Mouse (Mus musculus): ENCODE measurements around the gene Cadps2.
A peak's percentile ranks its signal among the peaks of the same experiment; 100 is the strongest.

Cadps2 gene

DNA sequence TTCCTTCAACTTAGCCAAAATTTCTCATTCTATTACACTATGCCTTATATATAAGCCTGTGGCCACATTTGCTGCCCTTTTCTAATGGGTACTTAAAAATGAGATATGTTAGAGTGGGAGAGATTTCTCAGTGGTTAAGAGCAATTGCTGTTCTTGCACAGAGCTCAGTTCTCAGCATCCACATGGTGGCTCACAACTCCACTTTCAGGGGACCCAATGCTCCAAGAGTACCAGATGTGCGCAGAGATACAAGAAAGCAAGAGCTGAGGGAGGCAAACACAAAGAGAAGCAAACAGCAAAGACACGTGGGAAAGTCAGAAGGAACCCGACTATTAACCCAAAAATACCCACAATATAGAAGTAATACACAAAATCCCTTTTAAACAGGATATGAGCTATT, 77.0 kb downstream of the Cadps2 start:
- DNase-seq (ENCODE audit: extremely low spot score) = no peak

DNA sequence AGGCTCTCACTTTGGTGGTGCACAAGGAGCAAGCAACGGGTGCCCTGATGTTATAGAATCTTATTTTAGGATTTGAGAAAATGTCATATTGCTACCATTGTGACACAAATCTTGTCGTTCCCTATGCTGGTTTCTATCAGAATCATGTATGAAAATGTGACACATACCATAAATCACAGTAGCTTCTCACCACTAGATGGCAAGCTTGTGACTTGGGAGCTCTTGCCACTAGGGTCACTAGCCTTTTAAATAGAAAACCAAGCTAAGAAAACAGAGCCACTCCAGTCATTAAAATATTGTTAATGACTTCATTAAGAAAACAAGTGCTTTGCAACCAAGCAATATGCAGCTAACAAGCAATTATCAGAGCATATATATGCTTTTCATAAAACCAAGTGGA, 81.0 kb downstream of the Cadps2 start:
- no peak for DNase-seq (ENCODE audit: extremely low spot score)

DNA sequence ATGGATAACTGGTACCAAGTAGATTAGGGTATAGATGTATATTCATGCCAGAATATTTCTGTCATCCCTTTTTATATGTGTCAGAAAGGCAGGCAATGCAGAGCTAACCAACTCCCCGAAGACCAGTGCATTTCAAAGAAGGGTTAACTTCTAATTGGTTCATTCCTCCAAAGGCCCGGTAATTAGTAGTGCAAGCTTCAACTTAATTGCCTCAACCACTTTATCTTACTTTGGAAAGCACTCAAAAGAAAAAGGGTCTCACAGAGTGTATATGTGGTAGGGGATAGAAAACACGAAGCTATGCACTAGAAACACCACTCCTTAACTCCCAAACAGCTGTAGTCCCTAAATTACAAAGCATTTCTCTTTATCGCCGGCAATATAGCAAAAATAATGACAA, 90.4 kb downstream of the Cadps2 start:
- no peak for DNase-seq (ENCODE audit: extremely low spot score)

DNA sequence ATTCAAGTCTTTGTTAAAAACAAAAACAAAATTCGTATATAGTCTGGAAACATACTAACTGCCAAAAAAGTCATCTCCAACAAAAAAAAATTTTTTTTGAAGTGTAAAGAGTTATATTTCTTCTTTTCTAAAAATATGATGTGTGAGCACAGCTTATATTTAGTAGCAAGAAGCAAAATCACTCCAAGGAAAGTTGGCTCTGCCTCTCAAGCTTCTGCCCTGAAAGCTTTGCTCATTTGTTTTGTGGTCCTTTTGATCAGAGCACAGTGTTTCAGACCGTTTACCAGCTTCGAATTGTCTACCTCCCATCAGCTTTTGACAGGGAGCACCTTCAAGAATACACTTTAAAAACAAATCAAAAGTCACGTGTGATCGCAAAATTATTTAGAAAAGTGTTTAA, 99.2 kb downstream of the Cadps2 start:
- DNase-seq (ENCODE audit: extremely low spot score) = no peak

DNA sequence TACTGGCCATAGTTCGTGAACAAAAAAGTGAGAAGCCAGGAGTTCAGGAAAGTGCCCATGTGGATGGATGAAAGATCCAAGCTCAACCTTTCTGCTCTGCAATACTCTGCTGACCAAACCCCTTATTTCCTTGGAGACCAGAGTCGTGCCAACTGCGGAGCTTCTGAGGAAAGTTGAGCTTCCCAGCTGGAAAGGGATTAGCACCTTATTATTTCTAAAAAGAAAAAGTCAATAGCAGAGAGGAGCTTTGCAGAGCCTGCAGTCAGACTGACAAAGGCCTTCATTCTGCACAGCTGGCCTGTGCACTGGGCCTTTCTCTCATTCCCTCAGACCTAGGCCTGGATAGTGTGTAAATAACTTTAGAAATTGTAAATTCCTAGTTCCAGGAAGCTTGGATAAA, 106.5 kb downstream of the Cadps2 start:
- no peak for DNase-seq (ENCODE audit: extremely low spot score)

DNA sequence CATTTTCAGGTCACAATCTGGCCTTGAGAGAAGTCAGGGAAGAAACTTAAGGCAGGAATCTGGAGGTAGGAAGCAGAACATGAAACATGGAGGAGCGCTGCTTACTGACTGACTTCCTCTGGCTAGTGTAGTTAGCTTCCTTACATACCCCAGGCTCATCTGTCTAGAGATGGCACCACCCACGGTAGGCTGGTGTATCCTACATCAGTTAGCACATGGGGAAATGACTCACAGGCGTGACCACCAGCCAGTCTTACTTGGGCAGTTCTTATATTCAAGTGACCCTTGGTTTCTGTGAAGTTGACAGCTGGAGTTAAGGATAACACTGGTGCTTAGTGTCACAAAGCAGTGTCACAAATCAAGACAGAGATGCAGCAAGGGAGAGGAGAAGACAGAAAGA, 110.6 kb downstream of the Cadps2 start:
- no peak for DNase-seq (ENCODE audit: extremely low spot score)

DNA sequence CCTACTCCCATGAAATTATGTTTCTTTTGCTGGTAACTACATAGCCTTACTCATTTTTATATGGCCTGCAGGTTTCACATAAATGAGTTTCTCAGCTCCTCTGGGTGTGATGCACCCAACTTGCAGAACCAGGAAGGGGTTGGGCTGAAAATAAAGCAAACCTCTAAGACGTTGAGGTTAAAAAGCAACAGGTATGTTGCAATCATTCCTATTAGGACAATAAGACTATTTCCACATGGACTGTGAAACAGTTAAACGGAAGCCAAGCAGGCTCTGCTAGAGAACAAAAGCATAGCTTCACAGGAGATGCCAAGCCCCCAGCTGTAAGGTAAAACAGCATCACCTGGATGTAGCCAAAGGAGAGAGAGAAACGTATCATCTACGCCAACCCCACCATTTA, 115.5 kb downstream of the Cadps2 start:
- no peak for DNase-seq (ENCODE audit: extremely low spot score)

DNA sequence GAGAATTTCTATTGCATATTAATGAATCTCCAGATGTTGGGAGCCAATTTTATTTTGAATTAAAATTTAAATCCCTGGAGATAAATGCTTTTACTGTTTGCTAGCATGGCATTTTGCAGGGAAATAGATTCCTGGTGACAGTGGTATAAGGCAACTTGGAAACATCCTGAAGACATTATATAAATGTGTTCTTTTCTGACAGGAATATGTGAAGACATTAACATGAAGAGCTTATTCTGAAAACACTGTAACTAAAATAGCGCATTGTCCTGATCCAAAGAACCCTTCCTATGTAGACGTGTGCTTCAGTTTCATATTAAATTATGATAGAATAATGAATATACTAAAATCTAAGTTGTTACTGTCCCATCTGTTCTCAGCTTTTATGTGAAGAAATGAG, 118.8 kb downstream of the Cadps2 start:
- no peak for DNase-seq (ENCODE audit: extremely low spot score)

DNA sequence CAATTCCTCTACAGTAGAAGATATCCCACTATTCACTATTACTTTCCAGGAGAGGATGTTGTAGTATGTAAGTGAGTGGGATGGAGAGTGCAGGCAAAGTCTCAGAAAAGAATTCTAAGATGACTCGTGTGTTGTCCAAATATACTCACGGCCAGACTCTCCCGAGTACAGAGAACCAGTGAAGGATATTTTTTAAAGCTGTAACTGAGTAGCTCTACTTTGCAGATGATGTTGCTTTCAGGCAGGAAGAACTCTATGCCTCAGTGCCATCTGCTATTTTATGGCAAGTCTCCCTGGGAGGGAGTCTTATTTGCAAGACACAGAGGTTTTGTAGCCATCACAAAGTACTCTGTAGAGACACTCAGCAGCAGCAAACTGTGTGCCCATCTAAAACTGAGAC, 131.7 kb downstream of the Cadps2 start:
- no peak for DNase-seq (ENCODE audit: extremely low spot score)

DNA sequence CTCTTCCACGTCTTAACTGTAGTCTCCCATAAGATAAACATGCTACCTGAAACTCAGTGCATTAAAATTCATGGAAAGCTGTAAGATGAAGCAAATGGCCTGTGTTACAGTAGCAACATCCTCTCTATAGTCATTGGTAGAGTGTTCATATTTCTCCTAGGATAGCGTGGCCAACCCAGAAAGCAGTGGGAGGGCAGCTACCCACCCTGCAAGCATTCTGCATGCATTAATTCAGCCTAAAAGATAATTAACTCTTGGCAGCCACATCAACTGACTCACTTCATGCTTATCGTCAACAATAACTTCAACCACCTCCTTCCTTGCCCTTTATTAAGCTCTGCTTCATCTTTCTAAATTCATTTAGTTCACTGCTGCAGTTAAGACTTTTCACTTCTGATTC, 138.3 kb downstream of the Cadps2 start:
- DNase-seq (ENCODE audit: extremely low spot score) = no peak

DNA sequence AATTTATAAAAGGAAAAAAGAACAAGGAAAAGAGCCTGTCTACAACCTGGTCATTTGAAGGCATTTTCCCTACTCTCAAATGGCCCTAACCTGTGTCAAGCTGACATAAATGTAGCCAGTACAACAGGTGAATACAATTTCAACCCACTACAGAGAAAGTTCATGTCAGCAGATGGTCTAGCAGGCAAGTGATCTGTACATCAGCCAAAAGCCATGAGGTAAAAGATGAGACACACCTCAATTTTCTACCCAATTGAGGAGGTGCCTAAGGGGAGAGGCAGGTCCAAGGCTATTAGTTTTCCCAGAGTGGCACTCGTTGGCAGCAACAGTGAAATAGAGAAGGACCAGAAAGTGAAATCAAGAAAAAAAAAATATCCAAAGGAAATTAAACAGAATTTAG, 161.0 kb downstream of the Cadps2 start:
- DNase-seq (ENCODE audit: extremely low spot score) = no peak

DNA sequence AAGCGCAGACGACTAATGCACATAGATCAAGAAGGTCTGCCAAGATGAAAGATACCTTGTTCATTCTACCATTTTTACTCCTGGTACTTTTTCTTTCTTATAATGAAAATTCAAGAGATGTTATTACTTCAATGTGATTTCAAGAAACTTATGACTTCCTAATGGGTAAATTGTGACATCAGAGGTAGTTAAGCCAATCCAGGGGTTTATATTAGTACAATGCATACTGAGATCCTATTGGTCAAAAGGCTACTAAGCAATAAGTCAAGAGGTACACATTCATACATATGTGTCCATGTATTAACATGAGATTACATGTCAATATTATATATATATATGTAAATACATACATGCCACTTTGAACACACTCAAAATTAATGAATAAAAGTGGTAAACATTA, 184.2 kb downstream of the Cadps2 start, which contains the start of gene Rnf148:
Rnf148 (minus strand) TSS at position 101 of the 400 bp plus-strand sequence.
- DNase-seq (ENCODE audit: extremely low spot score) = no peak

DNA sequence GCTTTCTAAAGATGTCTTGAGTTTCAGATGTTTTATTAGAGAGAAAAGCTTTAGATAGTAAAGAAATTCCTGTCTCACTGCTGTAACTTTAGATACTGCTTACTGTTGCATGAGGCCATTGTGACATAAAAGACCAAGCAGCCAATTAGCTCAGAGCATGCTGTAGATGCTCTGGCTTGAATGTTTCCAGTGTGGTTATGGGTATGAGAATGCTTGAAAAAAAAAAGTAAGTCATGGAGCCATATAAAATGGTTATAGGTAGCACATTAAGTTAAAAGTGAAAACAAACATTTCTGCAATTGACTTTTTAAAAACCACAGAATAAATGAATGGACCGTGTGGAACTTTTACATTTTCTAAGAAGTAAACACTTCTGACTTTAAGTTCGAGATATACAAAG, 189.0 kb downstream of the Cadps2 start, which contains the start of gene Rnf133:
Rnf133 (minus strand) TSS at position 101 of the 400 bp plus-strand sequence.
- DNase-seq (ENCODE audit: extremely low spot score) = no peak

DNA sequence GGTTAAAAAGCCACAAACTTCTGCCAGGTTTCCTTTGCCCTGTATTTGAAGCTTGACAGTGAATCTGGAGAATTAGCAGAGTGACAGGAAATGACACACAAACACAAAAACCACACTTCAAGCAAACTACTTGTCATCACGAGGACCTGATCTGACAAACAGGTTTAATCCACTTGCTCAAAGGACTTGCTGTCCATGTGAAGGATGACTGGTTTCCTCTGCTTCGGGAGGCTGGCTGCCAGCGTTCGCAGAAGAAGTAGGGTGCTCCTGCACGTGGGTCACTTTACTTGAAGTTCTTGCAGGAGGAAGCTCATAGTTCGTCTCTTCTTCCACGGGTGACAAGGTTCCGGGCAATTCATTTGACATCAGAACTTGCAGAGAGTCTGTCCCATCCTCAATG, 190.5 kb downstream of the Cadps2 start:
- DNase-seq (ENCODE audit: extremely low spot score) = no peak

DNA sequence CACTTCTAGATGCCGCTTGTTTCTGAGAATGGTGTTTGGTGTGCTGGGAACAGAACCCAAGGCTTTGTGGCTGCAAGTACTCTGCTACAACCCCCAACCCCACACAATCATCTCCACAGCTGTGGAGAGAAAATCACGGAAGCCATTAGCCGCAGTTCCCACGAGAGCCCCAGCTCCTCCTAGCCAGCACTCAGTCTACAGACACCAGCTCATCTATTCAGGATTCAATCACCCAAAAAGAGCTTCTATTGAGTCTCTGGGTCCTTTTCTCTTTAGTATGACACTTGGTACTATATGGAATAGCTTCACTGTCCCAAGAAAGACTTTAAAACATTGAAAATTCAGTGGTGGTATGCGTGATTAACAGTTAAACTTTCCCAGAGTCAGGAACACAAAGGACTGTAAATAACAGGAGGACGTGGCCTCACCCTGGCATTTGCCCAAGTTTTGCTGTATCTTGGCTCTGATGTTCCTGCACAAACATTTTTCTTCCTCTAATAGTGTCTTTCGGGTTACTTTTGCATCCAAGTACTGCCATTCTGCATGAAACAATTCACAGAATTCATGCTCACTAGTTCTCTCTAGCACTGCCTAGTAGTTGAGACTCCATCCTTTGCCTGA, 191.5 kb downstream of the Cadps2 start:
- DNase-seq (ENCODE audit: extremely low spot score) = no peak

DNA sequence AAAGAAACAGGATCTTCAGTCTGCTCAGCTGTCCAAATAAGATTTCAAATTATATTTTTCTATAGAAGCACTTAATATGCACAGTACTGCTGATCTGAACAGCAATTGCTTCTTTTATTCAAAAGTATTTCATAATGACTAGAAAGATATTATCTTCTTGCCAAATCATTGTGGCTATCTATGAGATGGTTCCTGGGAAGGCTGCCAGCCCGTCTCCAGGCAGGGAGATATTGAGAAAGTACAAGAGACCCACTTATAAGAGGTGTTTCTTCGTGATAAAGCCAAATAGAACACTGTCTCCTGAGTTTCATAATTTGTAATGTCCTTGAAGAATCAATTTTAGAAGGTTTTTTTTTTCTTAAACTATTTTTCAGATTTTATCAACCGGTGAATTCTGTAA, 202.1 kb downstream of the Cadps2 start:
- DNase-seq (ENCODE audit: extremely low spot score) = no peak

DNA sequence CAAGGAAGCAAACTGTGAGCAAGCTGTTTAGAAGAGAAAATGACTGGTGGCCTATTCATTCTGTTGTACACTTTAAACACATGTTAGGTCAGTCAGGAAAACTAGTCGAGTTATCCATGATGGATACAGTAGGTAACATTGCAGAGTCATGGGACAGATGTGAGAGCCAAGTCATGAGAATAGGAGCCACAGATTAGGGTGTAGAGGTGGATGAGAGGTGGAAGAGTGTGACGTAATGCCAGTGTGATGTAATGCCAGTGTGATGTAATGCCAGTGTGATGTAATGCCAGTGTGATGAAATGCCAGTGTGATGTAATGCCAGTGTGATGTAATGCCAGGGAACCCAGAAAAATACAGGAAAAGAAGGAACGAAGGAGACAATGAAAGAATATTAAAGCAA, 204.0 kb downstream of the Cadps2 start:
- DNase-seq (ENCODE audit: extremely low spot score) = no peak

DNA sequence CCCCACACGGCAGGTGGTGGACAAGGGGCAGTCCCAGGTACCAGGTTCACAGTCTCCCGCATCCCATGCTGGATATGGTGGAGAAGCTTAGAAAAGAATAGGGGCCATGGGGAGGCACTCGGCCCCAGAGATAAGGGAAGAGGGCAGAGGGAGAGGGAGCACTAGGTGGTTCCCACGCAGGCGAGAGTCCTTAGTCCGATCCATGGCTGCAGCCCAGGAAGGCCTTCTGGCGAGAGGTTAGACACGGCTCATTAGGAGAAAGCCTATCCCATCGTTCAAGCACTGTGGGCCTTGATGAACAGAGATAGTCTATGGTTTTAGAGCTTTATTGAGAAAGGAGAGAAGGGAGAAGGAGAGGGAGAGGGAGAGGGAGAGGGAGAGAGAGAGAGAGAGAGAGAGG, 205.2 kb downstream of the Cadps2 start:
- DNase-seq (ENCODE audit: extremely low spot score) = no peak

DNA sequence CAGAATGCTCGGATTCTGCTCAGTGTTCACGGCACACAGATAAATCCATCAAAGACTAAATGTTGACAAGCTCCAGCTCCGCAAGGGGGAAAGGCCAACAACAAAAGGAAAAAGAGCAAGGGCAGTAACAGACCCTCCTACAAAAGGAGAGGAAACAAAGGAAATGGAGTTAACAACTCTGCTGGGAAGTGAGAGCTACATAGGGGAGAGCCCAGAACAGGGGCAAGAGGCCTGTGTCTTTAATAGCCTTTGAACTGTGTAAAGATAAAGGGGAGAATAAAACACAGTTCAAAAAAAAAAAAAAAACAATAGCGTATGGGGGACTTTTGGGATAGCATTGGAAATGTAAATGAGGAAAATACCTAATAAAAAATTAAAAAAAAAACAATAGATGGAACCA, 208.8 kb downstream of the Cadps2 start:
- DNase-seq (ENCODE audit: extremely low spot score) = peak; percentile 3

DNA sequence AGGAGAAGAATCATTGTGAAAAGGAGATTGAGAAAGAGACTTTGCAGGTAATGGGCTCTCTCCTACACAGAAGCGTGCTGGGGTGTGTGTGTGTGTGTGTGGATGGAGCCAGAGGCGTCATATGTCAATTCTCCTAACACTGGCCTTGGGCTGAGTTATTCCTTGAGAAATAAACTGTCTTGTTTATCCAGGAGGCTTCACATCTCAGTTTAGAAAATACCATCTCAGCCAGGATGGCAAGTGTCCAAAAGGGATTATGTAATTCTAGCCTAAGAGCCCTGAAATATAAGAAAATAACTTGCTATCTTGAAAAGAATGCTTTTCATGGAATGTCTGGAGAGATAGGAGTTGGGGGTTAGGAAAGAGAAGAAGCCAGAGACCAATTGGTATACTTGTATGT, 264.1 kb downstream of the Cadps2 start:
- no peak for DNase-seq (ENCODE audit: extremely low spot score)

DNA sequence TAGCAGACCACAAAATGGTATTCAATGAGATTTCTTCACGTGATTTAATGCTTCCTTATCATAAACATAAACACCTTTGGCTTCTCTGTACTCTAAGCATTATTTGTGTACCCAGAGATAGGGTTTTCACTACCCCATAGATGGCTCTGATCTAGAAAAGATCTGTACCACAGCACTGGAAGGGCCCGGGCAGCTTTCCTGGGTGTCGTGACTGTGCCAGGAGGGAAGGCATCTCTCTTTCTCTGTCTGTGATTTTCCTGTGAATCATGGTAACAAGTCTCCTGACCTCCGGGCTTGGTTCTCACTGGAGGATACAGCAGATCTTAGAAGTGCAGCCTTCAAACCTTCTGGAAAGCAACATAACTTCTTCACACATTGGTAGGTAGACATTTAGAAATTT, 265.5 kb downstream of the Cadps2 start:
- no peak for DNase-seq (ENCODE audit: extremely low spot score)

DNA sequence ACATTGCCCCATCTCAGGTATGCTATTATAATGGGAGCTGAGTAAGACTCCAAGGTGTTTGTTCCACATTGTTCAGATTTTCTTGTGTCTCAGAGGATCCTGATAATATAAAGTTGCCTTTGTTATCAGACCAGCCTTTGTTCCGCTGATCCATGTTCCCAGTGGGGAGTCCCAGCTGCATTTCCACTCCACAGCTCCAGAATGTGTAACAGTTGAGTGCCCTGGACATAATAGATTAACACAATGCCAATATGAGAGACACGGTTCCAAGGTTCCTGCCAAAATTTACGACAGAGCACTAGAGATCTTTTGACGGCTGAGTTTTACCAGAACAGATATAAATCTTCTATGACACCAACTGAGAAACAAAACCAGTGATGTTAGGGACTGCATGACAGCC, 266.8 kb downstream of the Cadps2 start:
- DNase-seq (ENCODE audit: extremely low spot score) = peak; percentile 4

DNA sequence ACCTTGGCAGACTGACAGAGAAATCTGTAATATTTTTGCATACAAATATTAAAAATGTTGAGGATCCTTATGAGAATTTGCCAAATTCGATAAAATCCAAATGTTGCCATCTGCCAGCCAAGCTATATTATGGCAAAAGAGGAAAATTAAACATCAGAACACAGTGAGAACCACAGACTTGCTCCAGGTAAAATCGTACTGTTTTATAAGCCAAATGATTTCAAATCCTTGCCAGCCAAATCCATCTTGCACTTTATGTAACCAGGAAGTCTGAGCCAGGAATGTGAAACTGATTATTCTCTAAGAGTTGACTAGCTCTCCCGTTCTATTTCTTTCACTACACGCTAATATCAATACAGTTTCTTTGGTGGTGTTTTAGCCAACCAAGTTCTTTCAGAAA, 269.5 kb downstream of the Cadps2 start:
- DNase-seq (ENCODE audit: extremely low spot score) = no peak

DNA sequence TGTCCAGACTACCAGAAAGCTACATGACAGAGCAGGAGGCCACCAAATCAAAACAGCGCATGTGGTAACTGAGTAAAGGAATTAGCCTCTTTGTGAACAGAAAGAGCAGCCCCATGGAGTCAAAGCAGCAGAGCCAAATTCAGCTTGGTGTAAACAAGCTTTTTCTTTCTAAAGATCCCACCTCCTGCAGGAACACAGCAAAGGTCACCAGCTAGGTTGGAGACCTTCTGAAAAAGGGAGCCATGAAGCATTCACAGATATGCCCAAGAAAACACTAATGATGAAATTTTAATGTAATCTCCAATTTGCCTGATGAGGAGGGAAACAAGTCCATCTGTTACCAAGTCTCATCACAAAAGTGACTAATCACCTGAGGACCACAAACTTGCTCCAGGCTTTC, 270.5 kb downstream of the Cadps2 start:
- no peak for DNase-seq (ENCODE audit: extremely low spot score)
